Mouse (Mus musculus): Measurements from ENCODE around the gene Mboat7.
"Not testable (repeated sequence)": the region's sequence is repeated elsewhere in the genome, so short reads cannot be mapped to it uniquely, and the experiment has no call there.

GRCm38 (mm10) chr7:3732675-3733074, 39.4 kb upstream of the Mboat7 start:
- not testable (repeated sequence) for TF ChIP-seq CHD2 (IDR thresholded peaks at IDR 0.05; ENCODE audit: low read depth, low read length); ZNF384 (IDR thresholded peaks at IDR 0.05; ENCODE audit: low read depth, low read length); HCFC1 (IDR thresholded peaks at IDR 0.05; ENCODE audit: borderline replicate concordance, insufficient read depth, low read length)
